Mouse (Mus musculus): Measurements from ENCODE around the gene Src.

DNA sequence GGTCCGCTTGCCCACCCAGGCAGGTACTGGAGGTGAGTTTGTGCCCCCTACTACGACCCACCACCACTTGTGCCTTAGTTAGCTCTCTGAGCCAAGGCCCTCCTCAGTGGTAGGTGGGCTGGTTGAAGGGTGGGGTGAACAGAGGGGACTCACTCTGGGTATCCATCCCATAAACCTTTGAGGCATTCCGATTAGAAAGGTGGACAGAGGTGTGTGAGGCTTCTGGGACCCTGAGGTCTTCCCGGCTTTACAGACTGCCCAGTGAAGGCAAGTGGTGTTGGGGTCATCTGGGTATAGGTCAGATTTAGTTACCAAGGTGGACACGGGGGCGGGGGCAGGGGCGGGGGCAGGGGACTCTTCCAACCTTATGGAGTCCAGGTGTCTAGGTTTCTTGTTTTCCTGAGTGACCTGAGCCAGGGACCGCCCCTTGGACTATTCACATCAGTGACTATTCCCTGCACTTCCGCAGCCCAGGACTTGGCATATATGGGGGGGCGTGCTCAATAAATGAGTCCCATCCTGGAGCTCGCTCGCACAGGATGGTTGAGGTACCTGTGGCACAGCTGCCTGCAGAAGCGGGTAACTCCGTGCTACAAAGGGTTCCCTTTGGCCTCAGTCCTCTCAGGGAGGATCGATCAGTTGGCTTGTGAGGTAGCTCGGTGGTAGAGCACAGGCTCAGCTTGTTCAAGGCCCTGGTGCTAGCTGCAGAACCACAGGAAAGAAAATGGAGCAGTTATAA is 6.8 kb downstream of the Src start:
- TF ChIP-seq CTCF (IDR thresholded peaks at IDR 0.05; ENCODE audit: control insufficient read depth, insufficient read depth, low read length): no peak
- no peak for TF ChIP-seq POLR2A (IDR thresholded peaks at IDR 0.05; ENCODE audit: borderline replicate concordance, control insufficient read depth, low read depth, low read length)

Measured in bone marrow, adult 2 months (tissue).